Mouse (Mus musculus): ENCODE measurements at regions not wholly inside any gene's neighbourhood (a gene's known extent, or its start where the extent isn't known, plus 50 kb on each side); places are given as distances from the start of the nearest gene placed in this dataset.

DNA sequence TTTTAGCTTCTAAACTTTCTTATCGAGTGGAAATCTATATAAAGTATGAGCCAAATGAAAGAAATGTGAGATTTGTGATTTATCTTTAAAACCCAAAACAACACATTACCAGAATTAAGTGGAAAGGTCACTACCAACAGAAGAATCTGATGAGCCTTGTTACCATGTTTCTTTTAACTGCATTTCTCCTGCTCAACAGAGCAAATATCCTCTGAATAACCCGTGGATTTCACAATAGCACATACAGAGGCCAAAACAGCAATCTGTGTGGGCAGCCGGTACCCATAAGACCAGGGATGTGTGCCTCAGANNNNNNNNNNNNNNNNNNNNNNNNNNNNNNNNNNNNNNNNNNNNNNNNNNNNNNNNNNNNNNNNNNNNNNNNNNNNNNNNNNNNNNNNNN is 85.3 kb downstream of the 4930444P10Rik start:
- Histone ChIP-seq H3K4me2 (replicated peaks) (no peak overlapping the region), H3K9ac (no peak overlapping the region), H3K4me3 (no peak overlapping the region), H3K4me1 (no peaks in the 10 kb centered on the region), H3K27ac (no peak overlapping the region), H3K27me3 (no peaks in the 10 kb centered on the region), H3K9me3 (no peaks in the 10 kb centered on the region), H3K36me3 (no peaks in the 10 kb centered on the region)
- ATAC-seq (ENCODE audit: insufficient number of reproducible peaks, insufficient read depth, low FRiP score, low TSS enrichment): no peak
- 86% methylated on average over 3 of the region's 3 CpGs for WGBS

DNA sequence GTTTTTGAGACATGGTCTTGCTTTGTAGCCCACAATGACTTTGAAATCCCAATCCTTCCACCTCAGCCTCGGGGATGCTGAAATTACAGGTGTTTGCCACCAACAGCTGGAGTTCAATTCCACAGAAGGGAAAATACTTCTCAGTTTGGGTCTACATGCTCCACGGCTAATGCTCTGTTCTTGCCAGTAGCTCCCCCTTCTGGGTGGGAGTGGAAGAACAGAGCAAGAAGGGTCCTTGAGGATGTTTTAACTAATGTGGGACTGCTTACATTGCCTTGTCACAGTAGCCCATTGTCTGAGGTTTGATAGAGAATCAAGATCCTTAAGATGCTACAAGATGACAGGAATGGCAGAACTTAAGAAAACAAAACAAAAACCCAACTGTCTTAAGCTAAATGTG is 86.2 kb downstream of the 4930444P10Rik start:
- 71% methylated on average over 2 of the region's 2 CpGs for WGBS
- no peak for ATAC-seq (ENCODE audit: insufficient number of reproducible peaks, insufficient read depth, low FRiP score, low TSS enrichment)
- no peaks in the 10 kb centered on the region for H3K9me3 ChIP-seq

DNA sequence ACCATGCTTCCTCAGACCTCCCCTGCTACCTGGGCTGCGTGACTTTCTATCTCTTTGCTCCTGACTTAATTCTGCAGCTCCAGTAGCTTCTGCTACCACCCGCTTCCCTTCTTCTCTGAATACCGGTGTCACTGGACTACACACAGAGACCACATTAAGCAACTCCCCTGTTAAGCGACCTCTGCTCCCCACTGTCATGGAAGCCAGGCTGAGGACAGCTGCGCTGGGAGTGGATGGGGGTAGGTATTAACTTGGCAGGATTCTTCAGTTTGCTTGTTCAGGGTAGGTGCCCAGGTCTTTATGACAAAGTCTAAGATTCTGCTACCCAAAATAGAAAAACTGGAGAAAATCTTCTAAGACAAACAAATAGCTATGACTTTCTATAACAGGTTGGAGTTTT is 96.0 kb downstream of the 4930444P10Rik start:
- no peak for ATAC-seq (ENCODE audit: insufficient number of reproducible peaks, insufficient read depth, low FRiP score, low TSS enrichment)
- Histone ChIP-seq H3K36me3 (no peaks in the 10 kb centered on the region), H3K9ac (no peak overlapping the region), H3K9me3 (no peaks in the 10 kb centered on the region), H3K27ac (no peak overlapping the region), H3K4me2 (replicated peaks) (no peak overlapping the region), H3K4me3 (no peak overlapping the region), H3K27me3 (no peaks in the 10 kb centered on the region), H3K4me1 (no peaks in the 10 kb centered on the region)
- WGBS: 69% methylated on average over 5 of the region's 5 CpGs

More for the DNA sequence above, 86.2 kb downstream of the 4930444P10Rik start:
- Histone ChIP-seq H3K4me1 (no peaks in the 10 kb centered on the region), H3K9ac (no peak overlapping the region), H3K4me2 (replicated peaks) (no peak overlapping the region), H3K36me3 (no peaks in the 10 kb centered on the region), H3K4me3 (no peak overlapping the region), H3K27me3 (no peaks in the 10 kb centered on the region), H3K27ac (no peak overlapping the region)

DNA sequence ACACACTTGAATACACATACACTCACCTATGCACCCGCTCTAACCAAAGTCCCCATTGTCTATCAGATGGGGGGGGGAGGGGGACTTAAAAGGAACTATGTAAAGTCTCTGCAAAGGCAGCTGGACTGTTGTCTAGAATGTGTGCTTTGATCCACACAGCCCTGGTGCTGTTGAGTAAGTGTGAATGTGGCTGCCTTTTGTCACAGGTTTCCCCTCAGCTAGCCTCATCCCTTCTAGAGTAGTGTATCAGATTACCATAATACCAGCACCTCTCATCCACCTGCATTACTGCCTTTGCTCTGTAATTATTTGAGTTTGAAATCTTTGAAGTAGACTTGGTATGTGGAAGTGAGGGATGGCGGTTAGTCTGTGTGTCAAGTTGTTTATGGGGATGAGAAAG is 96.8 kb downstream of the 4930444P10Rik start:
- Histone ChIP-seq H3K36me3 (no peaks in the 10 kb centered on the region), H3K4me2 (replicated peaks) (no peak overlapping the region), H3K9ac (no peak overlapping the region), H3K9me3 (no peaks in the 10 kb centered on the region), H3K27ac (no peak overlapping the region), H3K4me3 (no peak overlapping the region), H3K27me3 (no peaks in the 10 kb centered on the region), H3K4me1 (no peaks in the 10 kb centered on the region)
- 72% methylated on average over 2 of the region's 2 CpGs for WGBS
- peak; percentile 57; the same call in 1 of the 2 replicates for ATAC-seq (ENCODE audit: insufficient number of reproducible peaks, insufficient read depth, low FRiP score, low TSS enrichment)

DNA sequence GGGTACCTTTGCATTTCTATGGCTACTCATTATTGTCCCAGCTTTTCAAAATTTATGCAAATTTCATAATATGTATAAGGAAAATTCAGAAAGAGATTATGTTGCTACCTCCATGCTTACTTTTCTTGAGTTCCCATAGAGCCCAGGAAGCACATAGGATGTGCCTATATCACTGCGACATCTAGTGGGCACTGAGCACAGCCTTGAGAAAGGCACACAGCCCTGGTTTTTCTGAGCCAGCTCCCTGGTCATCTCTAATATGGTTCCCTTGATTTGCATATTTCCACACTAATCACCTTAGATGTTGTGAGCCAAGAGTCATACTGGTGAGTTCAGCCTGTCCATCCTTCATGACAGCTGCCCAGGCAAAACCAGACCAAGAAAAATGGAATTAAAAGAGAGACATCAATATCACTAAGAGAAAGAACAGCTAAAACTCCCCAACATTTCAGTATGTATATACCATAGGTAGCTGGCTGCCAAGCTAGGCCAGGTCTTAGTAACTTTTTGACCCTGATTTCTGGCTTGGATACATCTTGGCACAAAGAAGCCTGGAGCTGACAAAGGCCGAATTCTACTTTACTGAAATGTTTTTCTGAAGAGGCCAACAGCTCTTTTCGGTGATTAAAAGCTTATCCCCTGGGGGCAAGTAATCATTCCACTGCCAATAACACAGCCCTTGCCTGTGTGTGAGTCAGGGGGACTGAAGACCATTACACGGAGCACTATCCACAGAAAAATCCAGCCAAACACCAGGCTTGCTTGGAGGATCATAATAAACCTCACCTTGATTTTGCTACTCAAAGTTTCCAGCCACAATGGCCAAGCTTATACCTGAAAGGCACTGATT is 99.3 kb downstream of the 4930444P10Rik start:
- H3K9ac ChIP-seq: no peak overlapping the region
- 22% methylated on average over 4 of the region's 4 CpGs for WGBS
- no peaks in the 10 kb centered on the region for H3K36me3 ChIP-seq
- no peak overlapping the region for H3K4me3 ChIP-seq
- no peaks in the 10 kb centered on the region for H3K9me3 ChIP-seq
- no peaks in the 10 kb centered on the region for H3K4me1 ChIP-seq
- no peak overlapping the region for H3K4me2 ChIP-seq (replicated peaks)
- H3K27me3 ChIP-seq: no peaks in the 10 kb centered on the region
- ATAC-seq (ENCODE audit: insufficient number of reproducible peaks, insufficient read depth, low FRiP score, low TSS enrichment): no peak
- H3K27ac ChIP-seq: no peak overlapping the region

DNA sequence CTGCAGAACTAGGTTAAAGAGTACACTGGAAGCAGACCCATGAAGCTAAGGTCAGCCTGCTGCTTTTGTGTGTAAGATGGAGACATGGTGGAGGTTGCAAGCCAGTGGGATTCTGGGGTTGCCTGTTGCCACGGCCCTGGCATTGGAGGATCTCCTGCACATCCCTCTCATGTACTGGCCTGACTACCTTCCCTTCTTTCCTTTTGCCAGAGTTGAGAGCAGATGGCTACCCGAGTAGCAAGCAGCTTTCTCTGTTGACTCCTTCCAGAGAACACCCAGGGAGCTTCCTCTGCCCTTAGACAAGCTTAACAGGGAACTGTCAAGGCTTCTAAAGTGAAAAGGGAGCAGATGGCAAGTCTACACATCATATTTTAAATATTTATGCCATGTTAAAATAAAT is 102.1 kb downstream of the 4930444P10Rik start:
- Histone ChIP-seq H3K9ac (no peak overlapping the region), H3K36me3 (no peaks in the 10 kb centered on the region)
- WGBS: 57% methylated on average over 2 of the region's 2 CpGs

DNA sequence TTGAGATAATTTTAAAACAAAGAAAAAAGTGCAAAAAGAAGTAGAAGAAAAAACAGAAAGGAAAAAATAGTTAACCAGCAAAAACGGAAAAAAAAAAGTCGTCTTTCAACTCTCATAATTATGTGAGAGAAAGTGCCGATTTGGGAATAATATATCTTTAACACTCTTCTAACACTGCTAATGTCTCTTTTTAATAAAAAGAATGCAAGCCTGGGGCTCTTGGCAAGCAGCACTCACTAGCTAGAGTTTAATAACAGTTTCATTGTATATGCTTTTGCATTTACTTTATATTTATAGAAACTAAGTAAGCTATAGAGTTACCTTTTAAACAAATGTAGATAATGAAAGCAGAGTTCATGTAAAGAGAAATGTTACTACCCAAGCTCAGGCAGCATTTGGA is 107.5 kb downstream of the 4930444P10Rik start:
- Histone ChIP-seq H3K9me3 (no peaks in the 10 kb centered on the region), H3K4me3 (no peak overlapping the region), H3K9ac (no peak overlapping the region), H3K4me2 (replicated peaks) (no peak overlapping the region), H3K27me3 (no peaks in the 10 kb centered on the region), H3K27ac (no peak overlapping the region), H3K36me3 (no peaks in the 10 kb centered on the region), H3K4me1 (no peaks in the 10 kb centered on the region)
- WGBS: 77% methylated on average over 3 of the region's 3 CpGs
- ATAC-seq (ENCODE audit: insufficient number of reproducible peaks, insufficient read depth, low FRiP score, low TSS enrichment): no peak

More for the DNA sequence above, 102.1 kb downstream of the 4930444P10Rik start:
- Histone ChIP-seq H3K4me1 (no peaks in the 10 kb centered on the region), H3K27me3 (no peaks in the 10 kb centered on the region), H3K27ac (no peak overlapping the region), H3K4me2 (replicated peaks) (no peak overlapping the region), H3K4me3 (no peak overlapping the region), H3K9me3 (no peaks in the 10 kb centered on the region)
- no peak for ATAC-seq (ENCODE audit: insufficient number of reproducible peaks, insufficient read depth, low FRiP score, low TSS enrichment)

DNA sequence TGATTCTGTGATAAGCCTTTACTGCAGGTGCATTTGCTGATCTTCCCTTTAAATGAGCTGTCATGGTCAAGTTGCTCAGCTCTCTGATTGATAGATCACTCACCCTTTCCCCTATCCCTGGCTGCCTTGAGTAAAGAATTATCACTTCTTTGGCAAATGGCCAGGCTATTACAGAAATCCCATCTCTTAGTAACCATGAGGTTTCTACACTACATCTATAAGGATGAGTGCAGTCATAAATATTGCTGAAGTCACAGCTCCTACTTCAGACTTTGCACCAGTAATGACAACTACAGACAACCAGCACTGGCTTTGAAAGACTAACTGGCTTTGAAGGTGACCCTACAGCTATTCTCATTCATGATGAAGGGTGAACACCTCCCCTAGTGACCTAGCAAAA is 113.8 kb downstream of the 4930444P10Rik start:
- ATAC-seq (ENCODE audit: insufficient number of reproducible peaks, insufficient read depth, low FRiP score, low TSS enrichment): no peak
- Histone ChIP-seq H3K4me3 (no peak overlapping the region), H3K27ac (no peak overlapping the region), H3K4me2 (replicated peaks) (no peak overlapping the region), H3K9ac (no peak overlapping the region), H3K9me3 (no peaks in the 10 kb centered on the region), H3K4me1 (no peaks in the 10 kb centered on the region), H3K36me3 (no peaks in the 10 kb centered on the region), H3K27me3 (no peaks in the 10 kb centered on the region)

DNA sequence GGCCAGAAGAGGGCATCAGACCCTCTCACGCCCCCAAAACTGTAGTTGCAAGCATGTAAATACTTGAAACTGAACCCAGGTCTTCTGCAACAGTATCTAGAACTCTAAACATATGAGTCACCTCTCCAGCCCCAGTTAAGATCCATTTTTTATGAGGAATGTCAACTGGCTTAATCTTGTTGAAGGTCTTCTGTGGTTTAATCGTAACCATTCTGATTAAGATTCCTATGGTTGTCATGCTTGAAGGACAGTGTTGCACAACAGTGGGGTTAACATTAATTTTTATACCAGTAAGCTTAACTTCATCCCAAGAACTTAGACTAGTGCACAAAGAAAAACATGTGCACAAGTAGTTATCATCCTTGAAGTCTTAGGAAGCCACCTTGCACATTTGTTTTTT is 133.5 kb downstream of the 4930444P10Rik start:
- Histone ChIP-seq H3K36me3 (no peaks in the 10 kb centered on the region), H3K4me3 (no peak overlapping the region), H3K9ac (no peak overlapping the region), H3K4me2 (replicated peaks) (no peak overlapping the region), H3K4me1 (no peaks in the 10 kb centered on the region), H3K9me3 (no peaks in the 10 kb centered on the region), H3K27me3 (no peaks in the 10 kb centered on the region), H3K27ac (no peak overlapping the region)
- 83% methylated on average over 2 of the region's 2 CpGs for WGBS
- no peak for ATAC-seq (ENCODE audit: insufficient number of reproducible peaks, insufficient read depth, low FRiP score, low TSS enrichment)

DNA sequence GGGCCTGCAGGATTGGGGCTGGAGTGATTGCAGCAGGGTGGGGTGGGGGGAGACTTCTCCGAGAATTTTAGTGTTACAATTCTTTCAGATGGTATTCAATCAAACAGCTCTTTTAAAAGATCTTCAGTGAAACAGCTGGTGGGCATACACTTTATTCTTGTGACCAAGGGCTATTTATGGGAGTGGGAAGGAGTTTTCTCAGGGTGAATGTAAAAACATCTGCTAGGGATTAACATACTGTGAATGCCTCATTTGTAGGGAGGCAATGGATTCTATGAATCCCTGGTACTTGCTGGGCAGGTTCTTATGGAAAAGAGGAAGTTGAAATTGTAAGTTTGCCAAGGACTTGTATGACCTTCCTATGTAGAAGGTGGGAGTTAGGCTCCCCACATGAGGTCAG is 134.5 kb downstream of the 4930444P10Rik start:
- H3K4me1 ChIP-seq: no peaks in the 10 kb centered on the region
- no peak for ATAC-seq (ENCODE audit: insufficient number of reproducible peaks, insufficient read depth, low FRiP score, low TSS enrichment)
- no peak overlapping the region for H3K27ac ChIP-seq
- H3K4me2 ChIP-seq (replicated peaks): no peak overlapping the region
- H3K9ac ChIP-seq: no peak overlapping the region
- no peaks in the 10 kb centered on the region for H3K27me3 ChIP-seq
- no peaks in the 10 kb centered on the region for H3K36me3 ChIP-seq
- no peak overlapping the region for H3K4me3 ChIP-seq
- WGBS: 71% methylated on average over 1 of the region's 1 CpGs
- no peaks in the 10 kb centered on the region for H3K9me3 ChIP-seq

DNA sequence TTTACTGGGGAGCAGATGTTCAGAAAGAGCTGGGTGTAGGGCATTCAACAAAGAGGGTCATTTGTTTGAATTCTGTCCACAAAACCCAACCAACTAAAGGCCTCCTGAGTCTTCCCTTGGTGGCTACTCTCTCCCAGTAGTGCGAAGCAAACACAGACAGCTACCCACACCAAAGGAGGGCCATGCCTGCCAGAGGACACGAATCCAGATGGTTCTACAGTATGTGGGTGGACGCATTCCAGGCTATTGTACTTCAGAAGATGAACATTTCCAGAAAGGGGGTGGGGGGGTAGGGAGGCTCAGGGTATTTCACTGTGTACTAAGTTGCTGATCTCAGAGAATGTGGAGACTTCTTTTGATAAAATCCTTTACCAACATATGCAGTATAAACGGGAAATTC is 149.5 kb downstream of the 4930444P10Rik start:
- no peaks in the 10 kb centered on the region for H3K27me3 ChIP-seq
- no peak for ATAC-seq (ENCODE audit: insufficient number of reproducible peaks, insufficient read depth, low FRiP score, low TSS enrichment)
- no peak overlapping the region for H3K27ac ChIP-seq
- H3K4me2 ChIP-seq (replicated peaks): no peak overlapping the region
- H3K9me3 ChIP-seq: no peaks in the 10 kb centered on the region
- H3K9ac ChIP-seq: no peak overlapping the region
- 76% methylated on average over 4 of the region's 4 CpGs for WGBS
- no peak overlapping the region for H3K4me3 ChIP-seq
- no peaks in the 10 kb centered on the region for H3K4me1 ChIP-seq
- no peaks in the 10 kb centered on the region for H3K36me3 ChIP-seq

DNA sequence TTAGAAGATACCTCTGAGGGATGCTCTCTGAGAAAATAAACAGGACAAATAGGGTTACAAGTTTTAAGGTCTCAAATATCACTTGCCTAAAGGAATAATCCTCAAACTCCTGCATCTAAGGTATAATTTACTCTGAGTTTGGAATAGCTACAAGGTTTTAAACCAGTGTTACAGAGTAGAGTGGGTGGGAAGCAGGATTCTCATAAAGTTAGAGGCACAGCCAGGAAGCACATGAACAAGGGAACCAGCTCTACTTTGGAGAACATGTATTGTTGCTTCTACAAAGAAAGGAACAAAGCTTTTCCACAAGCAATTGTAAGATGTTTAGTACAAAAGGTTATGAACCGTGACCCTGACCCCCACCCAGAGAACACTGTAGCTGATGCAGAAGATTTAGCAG is 150.1 kb downstream of the 4930444P10Rik start:
- Histone ChIP-seq H3K4me2 (replicated peaks) (no peak overlapping the region), H3K36me3 (no peaks in the 10 kb centered on the region), H3K27me3 (no peaks in the 10 kb centered on the region), H3K9me3 (no peaks in the 10 kb centered on the region), H3K9ac (no peak overlapping the region), H3K27ac (no peak overlapping the region), H3K4me3 (no peak overlapping the region), H3K4me1 (no peaks in the 10 kb centered on the region)
- no peak for ATAC-seq (ENCODE audit: insufficient number of reproducible peaks, insufficient read depth, low FRiP score, low TSS enrichment)
- 77% methylated on average over 1 of the region's 1 CpGs for WGBS
